Mouse (Mus musculus) inflammation-experienced regulatory T-cells, adult 6 months (primary cell): ENCODE results near the gene Pitpnm3. TPM values are rescaled to one million over a fixed set of nuclear protein-coding genes. Genes with fewer than 3 reads are reported as not detected.

ENCODE experiments used
- ATAC-seq: one replicate; pipeline ENCODE4 v1.8.0; 2017
- polyA plus RNA-seq, 3 experiments: library from polyadenylated mRNA; unstranded; fragments of 100-300 nt; shearing (Covaris generic); gene quantifications; one replicate each; pipeline ENCODE4 v1.2.1; 2017

Gene Pitpnm3
- polyA plus RNA-seq, 3 experiments from 2014 or later = not detected

DNA sequence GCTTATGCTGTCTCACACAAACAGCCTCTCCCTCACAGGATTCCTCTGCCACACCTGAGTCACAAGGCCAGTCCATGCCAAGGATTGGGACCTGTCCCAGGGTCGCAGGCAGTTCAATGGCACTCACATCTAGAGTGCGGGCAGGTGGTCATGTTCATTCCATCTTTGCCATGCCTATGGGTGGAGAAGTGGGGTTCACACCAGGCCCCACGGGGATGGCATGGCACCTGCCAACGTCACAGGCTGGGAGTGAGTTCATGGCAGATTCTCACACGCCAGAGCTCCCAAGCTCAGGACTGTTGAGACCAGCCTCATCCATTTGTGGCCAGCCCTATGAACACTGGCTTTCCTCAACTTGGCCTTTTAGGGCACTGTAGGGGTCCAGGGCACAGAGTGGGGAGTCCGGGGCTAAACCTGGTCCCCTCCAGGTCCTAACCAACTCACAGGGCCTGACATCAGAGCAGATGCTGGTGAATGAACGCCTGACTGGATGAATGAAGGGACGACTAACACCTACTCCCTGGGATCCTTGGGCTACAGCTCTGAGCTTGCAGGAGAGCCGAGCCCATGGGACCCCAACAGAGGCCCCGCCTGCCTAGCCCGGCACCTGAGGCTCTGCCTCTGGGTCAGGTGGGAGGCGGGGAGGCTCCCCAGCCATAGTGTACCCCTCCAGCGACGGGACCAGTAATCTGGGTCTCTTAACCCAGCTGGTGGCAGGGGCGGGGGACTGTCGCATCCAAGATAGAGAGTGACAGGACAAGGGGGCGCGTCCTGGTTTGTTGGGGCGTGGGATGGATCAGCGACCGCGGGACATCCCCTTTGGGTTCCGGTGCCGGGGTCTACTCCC lies 819 bp downstream of the Pitpnm3 start:
- no peak for ATAC-seq

GRCm38 (mm10) chr11:72133075-72133474 lies 2.5 kb downstream of the Pitpnm3 start:
- ATAC-seq = no peak

GRCm38 (mm10) chr11:72132266-72132665 lies 3.3 kb downstream of the Pitpnm3 start:
- ATAC-seq = no peak

DNA sequence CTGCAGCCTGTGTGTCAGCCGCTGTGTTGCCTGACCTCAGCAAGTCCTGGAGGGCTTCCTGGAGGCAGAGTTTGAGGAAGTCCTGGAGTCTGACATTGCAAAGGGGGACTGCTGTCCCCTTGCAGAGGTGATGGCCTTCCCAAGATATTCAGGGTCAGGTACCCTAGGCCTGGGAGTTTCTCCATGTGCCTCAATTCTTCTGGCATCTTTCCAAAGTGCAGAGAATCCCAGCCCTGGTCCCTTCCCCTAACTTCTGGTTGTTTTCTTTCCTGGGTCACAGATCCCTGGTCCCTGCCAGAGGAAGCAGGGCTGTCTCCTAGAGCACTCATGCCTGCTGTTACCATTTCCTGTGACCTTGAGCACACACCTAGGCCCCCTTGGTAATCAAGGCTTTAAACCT lies 3.9 kb downstream of the Pitpnm3 start:
- ATAC-seq = no peak

DNA sequence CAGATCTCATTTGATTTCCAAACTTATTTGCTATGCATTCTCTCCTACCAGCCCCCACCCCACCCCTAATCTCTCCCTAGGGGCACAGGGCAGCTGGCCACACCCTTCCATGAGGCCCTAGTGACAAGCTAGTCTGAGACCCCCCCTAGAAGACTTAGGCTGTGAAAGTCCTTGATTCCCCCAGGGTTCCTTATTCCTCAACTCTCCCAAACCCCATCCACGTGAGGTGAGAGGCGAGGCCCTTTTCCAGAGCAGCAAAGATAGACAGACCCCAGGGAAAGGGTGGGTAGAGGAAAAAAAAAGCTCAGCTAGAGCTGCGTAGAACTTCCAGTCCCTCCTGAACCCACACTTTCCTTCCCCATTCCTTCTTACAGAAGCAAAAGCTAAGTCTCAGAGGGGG lies 4.7 kb downstream of the Pitpnm3 start:
- no peak for ATAC-seq

DNA sequence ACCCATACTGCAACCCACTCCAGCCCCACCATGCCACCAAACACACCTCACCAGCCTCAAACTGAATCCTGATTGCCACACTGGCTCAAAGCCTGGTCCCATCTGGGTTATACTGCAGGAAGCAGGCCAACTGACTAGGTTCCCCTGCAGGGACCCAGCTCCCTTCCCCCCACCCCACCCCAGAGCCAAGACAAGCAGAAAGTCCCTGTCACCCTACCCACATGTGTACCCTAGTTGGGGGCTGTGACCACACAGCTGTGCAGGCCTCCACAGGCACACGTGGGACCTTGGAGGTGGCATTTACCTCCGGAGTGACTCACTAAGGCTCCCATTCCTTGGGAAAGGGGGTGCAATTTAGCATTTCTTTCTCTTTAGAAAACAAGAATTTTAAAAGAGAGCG lies 5.1 kb downstream of the Pitpnm3 start:
- no peak for ATAC-seq

GRCm38 (mm10) chr11:72130021-72130420 lies 5.6 kb downstream of the Pitpnm3 start:
- no peak for ATAC-seq

DNA sequence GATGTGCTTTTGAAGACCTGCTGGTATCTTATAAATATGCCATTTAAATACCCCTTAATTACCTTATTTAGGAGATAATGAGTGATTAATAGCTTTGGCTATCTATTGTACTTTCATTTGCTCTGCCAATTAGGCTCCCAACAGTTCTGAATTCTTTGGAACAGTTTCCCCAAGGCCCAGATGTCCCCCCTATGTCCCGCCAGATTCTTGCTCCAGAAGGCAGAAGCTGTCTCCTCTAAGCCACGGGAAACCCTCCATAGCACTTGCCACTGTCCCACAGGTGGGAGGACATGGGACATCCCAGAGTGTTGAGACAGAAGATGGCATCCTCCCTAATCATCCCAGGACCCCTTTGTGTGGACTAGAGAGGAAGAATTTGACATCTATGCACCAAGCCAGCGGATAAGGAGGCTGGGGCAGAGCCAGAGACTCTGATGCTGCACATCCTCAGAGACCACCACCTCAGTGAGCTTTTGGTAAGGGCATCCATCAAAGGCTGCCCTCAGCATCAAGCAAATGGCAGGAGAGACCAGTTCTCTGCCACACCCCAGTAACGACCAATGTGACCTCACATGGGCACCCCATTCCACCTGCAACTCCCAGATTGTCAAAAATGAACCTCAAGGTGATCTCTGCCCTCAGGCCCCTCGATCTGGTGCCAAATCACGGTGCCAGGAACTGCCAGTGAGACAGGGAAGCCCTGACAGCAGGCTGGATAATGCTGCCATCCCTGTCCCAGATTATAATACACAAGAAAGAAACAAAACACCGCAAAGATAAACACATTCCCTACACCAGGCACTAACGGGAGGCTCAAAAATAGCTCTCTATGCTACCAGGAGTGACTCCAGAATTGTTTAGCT lies 6.3 kb downstream of the Pitpnm3 start:
- no peak for ATAC-seq

DNA sequence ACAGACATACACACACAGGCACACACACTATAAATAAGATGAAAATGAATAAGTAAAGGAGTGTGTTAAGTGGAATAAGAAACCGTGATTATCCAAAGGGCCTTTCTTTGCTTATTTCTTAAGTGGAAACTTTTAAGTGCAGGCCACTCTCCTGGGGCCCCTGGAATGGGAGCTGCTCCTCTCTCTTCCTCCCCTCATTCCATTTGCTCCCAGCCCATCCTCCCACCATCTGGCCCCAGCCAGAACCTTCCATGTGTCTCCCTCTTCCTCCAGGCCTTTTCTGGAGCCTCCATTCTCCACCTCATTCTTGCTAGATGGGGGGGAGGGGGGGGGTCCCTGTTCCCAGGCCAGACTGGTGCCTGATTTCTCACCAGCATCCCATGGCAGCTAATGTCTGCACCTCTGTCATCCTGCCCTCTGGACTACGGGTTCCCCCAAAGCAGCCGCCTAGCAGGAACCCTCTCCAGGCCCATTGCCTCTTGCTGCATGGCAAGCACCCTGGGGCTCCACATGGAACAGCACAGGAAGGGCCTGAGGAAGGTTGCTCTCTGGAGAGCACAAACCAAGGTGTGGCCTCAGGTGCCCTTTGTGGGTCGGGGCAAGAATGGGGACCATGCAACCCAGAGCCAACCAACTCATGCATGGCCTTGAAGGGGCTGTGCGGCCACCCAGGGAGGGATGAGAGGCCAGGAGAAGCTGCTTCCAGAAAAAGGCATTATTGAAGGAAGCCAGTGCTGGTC lies 8.0 kb downstream of the Pitpnm3 start:
- no peak for ATAC-seq

GRCm38 (mm10) chr11:72125781-72126180 lies 9.8 kb downstream of the Pitpnm3 start:
- ATAC-seq = no peak

- ATAC-seq = no peak
These were observed 12.0 kb downstream of the Pitpnm3 start for GRCm38 (mm10) chr11:72123531-72123930.

DNA sequence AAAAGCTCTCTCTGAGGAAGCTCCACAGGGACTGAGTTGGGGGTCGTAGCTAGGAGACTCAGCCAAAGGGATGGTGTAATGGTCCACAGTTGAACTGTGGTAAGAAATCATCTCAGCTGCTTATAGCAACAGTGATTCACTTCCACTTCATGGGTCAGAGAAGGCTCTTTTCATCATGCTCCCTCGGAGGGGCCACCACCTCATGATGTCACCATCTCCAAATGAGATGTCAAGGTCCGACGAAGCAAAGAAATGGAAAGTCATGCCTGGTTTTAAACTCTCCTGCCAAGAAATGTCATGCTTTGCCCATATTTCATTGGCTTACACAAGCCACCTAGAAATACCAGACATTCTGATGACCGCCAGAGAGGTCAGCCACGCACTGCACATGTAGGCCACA lies 15.2 kb downstream of the Pitpnm3 start:
- no peak for ATAC-seq

DNA sequence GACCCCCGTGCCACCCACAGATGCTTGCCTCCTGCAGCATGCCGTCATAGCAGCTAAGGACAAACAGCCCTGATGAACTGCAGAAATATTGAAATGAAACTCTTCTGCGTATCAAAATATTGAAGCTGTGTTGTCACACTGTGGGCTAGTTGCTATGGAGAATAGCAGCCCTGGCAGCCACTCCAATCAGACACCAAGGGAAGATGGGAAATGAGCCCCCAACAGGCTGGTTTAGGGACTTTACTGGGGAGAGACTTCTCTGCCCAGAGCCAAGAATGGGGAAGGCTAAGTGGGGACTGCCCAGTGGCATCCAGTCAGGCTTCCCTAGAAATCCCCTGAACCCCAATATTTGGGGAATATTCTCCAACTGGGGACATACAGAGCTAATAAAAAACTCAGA lies 16.9 kb downstream of the Pitpnm3 start:
- ATAC-seq = no peak

DNA sequence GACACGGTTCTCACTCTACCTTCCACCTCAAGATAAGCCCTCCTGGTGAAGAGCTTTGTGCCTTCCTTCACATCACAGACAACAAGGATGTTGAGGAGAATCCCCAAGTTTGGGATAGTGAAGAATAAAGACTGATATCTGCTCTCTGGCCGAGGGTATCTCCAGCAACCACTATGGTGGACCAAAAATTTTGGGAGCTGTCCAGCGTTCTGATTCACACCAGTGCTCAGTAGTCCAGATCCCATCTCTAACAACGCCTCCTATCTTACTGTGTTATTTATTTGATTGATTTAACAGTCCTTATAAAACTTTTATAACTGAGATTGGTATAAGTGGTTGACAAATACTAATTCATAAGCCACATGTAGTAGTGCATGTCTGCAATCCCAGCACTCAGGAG lies 22.3 kb downstream of the Pitpnm3 start:
- no peak for ATAC-seq

- ATAC-seq = no peak
These were observed 24.9 kb downstream of the Pitpnm3 start for GRCm38 (mm10) chr11:72110726-72111125.

- ATAC-seq = no peak
These were observed 31.4 kb downstream of the Pitpnm3 start for GRCm38 (mm10) chr11:72104223-72104622.

GRCm38 (mm10) chr11:72103530-72103929 lies 32.0 kb downstream of the Pitpnm3 start:
- no peak for ATAC-seq

DNA sequence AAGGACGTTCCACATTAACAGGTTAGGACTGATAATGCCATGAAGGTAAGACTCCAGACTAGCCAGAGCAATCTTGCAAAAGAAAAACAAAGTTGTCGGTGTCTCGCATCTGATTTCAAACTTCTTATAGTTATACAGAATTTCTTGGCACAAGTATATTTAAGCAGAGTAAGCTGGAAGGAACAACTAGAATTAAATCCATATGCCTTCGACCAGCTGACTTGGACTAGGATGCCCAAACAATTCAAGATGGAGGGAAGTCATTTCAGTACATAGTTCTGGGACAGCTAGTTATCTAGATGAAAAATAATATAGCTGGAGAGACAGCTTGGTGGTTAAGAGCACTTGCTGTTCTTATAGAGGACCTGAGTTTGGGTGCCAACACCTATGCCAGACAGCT lies 34.6 kb downstream of the Pitpnm3 start:
- no peak for ATAC-seq

DNA sequence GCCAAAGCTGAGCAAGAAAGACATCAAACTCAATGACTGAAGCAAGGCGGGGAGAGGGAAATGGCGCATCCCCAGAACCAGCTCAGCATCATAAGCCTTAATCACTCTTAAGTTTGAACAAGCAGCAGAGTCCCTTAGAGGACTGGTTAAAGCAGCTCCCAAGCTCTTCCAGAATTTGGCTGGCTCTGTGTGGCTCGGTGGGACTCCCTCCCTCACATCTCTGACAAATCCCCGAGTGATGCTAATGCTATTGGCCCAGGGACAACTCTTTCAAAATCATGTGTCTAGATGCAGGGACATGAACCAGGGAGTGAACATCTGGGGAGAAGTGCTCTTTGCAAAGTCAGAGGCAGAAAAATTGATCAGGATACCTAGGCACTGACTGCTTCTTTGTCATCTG lies 36.4 kb downstream of the Pitpnm3 start:
- ATAC-seq = no peak

DNA sequence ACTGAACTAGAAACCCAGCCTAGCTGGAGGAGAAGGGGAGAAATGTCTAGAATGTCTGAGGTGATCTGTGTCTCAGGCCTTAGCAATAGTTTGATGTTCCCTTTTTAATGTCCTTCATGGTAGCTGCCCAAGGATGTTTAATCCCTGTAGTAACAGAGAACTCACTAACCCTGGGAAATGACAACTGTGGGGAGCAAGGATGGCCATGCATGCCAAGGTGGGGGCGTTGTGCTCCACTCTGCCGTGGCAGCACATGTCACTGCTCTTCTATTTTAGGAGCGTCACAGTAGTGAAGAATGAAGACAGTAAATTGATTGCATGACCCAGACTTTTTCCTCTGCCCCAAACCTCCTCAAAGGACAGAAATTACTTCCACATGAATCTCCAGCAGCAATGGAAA lies 37.6 kb downstream of the Pitpnm3 start:
- ATAC-seq = no peak

- ATAC-seq = no peak
These were observed 39.6 kb downstream of the Pitpnm3 start for GRCm38 (mm10) chr11:72095994-72096393.

GRCm38 (mm10) chr11:72094442-72094841 lies 41.1 kb downstream of the Pitpnm3 start:
- no peak for ATAC-seq

GRCm38 (mm10) chr11:72092390-72092789 lies 43.2 kb downstream of the Pitpnm3 start:
- no peak for ATAC-seq
